Mouse (Mus musculus) lung, postnatal 10 days (tissue): Measurements from ENCODE around the gene Gm21028.
"Not testable (repeated sequence)": the region's sequence is repeated elsewhere in the genome, so short reads cannot be mapped to it uniquely, and the experiment has no call there.

Experiments used
- DNase-seq: peaks from one replicate; pipeline ENCODE4 v3.0.0; 2021

Gm21028 gene

DNA sequence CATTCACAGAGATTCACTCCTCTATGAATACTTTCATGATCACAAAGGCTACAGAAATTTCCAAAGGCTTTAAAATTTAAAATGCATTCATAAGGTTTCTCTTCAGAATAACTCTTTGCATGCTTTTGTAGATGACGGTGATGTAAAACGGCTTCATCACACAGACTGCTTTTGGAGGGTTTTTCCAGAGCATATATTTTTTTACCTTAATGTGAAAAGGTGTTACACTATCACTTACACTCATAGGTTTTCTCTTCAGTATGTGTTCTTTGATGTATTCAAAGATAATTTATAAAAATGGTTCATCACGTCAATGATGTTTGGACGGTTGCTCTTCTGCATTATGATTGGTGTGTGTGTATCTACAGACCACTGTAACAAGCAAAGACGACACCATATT lies at the start of gene Gm21028:
Gene Gm21028, minus strand, starts transcription at position 101 of the 400 bp plus-strand sequence.
- DNase-seq, result no peak

GRCm38 (mm10) chr7:42595666-42596065 lies 17.3 kb upstream of the Gm21028 start:
- DNase-seq, result not testable (repeated sequence)

GRCm38 (mm10) chr7:42592413-42592812 lies 14.0 kb upstream of the Gm21028 start, which contains the start of gene Zfp977:
Zfp977 (minus strand) TSS chr7:42592547.
- not testable (repeated sequence) for DNase-seq

GRCm38 (mm10) chr7:42591311-42591710 lies 12.9 kb upstream of the Gm21028 start:
- DNase-seq, result not testable (repeated sequence)

- DNase-seq, result no peak
Measured at GRCm38 (mm10) chr7:42551766-42552165, 26.6 kb downstream of the Gm21028 start.
